Mouse (Mus musculus) spleen, postnatal 10 days (tissue): ENCODE measurements around the gene Gdf15.
"Not testable (repeated sequence)": the region's sequence is repeated elsewhere in the genome, so short reads cannot be mapped to it uniquely, and the experiment has no call there.

ENCODE experiments used
- DNase-seq, 2 experiments: peaks; one replicate each; pipeline ENCODE4 v3.0.0; 2021 to 2022; ENCODE audit warnings: low spot score in 2 of 2

Gdf15 gene

DNA sequence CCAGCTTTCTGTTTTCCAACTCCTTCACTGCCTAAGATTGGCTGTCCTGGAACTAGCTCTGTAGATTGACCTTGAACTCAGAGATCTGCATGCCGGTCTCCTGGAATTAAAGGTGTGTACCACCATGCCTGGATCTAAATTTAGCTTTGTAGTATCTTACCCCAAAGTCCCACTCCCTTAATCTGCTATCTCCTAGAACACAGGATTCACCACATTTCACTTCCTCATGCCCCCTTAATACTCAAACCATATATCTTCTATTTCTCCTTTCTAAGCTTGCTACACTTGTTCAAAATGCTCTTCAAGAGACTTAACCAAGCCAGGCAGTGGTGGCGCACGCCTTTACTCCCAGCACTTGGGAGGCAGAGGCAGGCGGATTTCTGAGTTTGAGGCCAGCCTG, 44.3 kb downstream of the Gdf15 start:
- not testable (repeated sequence) for DNase-seq

GRCm38 (mm10) chr8:70585258-70585652, 47.0 kb downstream of the Gdf15 start:
- peak in 1 of 2 experiments; percentile 72 for DNase-seq

DNA sequence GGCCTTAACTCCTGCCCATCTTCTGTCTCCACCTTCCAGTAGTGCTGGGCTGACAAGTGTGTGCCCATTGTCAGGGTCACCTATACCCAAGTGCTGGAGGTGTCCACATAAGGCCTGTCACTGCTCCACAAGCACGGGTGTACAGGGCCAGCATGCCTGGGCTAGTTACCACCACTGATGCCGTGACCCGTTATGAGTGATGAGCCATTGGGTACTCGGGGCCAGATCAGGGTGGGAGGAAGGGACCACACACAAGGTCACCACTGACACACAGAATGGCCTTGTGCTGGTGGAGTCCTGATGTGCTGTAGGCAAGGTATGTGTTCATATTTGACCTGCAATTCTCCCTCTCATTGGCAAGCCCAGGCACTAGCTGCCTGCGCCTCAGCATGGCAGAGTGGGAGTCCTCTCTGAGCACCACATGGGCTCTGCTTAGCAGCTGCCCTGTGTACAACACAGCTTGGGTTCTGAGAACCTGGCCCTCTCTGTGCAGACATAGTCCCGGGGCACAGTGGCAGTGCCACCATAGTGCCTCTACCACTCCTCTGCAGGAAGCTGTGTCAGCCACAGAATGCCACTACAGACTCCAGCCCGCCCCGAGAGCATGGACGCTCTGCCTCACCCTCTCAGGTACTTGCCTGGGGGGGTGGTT, 47.5 kb downstream of the Gdf15 start:
- DNase-seq = no peak

- DNase-seq = no peak
Measured at GRCm38 (mm10) chr8:70583476-70584387, 48.5 kb downstream of the Gdf15 start.
